Mouse (Mus musculus) right cerebral cortex, postnatal 14 days (tissue): ENCODE data around the gene Lgals4.

Experiments used
- DNase-seq: peaks from one replicate; pipeline ENCODE4 v3.0.0; 2022

The Lgals4 gene

GRCm38 (mm10) chr7:28808957-28809393 is 24.7 kb upstream of the Lgals4 start:
- DNase-seq: peak; percentile 97

GRCm38 (mm10) chr7:28809401-28810089 is 24.1 kb upstream of the Lgals4 start:
- no peak for DNase-seq

- peak; percentile 95 for DNase-seq
These were observed 23.3 kb upstream of the Lgals4 start for GRCm38 (mm10) chr7:28810107-28811066.

GRCm38 (mm10) chr7:28811228-28811627 is 22.4 kb upstream of the Lgals4 start:
- DNase-seq: peak; percentile 97

GRCm38 (mm10) chr7:28811640-28812275 is 21.9 kb upstream of the Lgals4 start:
- DNase-seq: no peak

- DNase-seq: no peak
These were observed 21.2 kb upstream of the Lgals4 start for GRCm38 (mm10) chr7:28812436-28812835.

GRCm38 (mm10) chr7:28812949-28813348 is 20.7 kb upstream of the Lgals4 start:
- DNase-seq: no peak

GRCm38 (mm10) chr7:28814306-28815034 is 19.2 kb upstream of the Lgals4 start:
- no peak for DNase-seq

- DNase-seq: no peak
These were observed 18.4 kb upstream of the Lgals4 start for GRCm38 (mm10) chr7:28815230-28815629.

GRCm38 (mm10) chr7:28816201-28816600 is 17.5 kb upstream of the Lgals4 start:
- no peak for DNase-seq

- no peak for DNase-seq
These were observed 16.7 kb upstream of the Lgals4 start for GRCm38 (mm10) chr7:28816920-28817319.

- DNase-seq: no peak
These were observed 16.1 kb upstream of the Lgals4 start for GRCm38 (mm10) chr7:28817524-28817923.

- no peak for DNase-seq
These were observed 15.7 kb upstream of the Lgals4 start for GRCm38 (mm10) chr7:28817957-28818356.

GRCm38 (mm10) chr7:28818436-28818835 is 15.2 kb upstream of the Lgals4 start:
- no peak for DNase-seq

- no peak for DNase-seq
These were observed 14.7 kb upstream of the Lgals4 start for GRCm38 (mm10) chr7:28818861-28819452.

GRCm38 (mm10) chr7:28819571-28819970 is 14.1 kb upstream of the Lgals4 start:
- no peak for DNase-seq

GRCm38 (mm10) chr7:28820358-28821260 is 13.0 kb upstream of the Lgals4 start:
- DNase-seq: no peak

GRCm38 (mm10) chr7:28821261-28821831 is 12.3 kb upstream of the Lgals4 start:
- peak; percentile 59 for DNase-seq

- DNase-seq: no peak
These were observed 11.1 kb upstream of the Lgals4 start for GRCm38 (mm10) chr7:28822556-28822955.

GRCm38 (mm10) chr7:28822993-28823903 is 10.4 kb upstream of the Lgals4 start:
- DNase-seq: no peak
